Mouse (Mus musculus) neural tube, embryonic 12.5 days (tissue): Measurements from ENCODE around the gene Nos1ap. TPM values are rescaled to one million over a fixed set of nuclear protein-coding genes. Genes with fewer than 3 reads are reported as not detected.
A peak's percentile ranks its signal among the peaks of the same experiment; 100 is the strongest.

Experiments used
- ATAC-seq: fragments of 200-750 bp; cut with Nextera tagmentation; 2 replicates; pipeline ENCODE4 v1.8.0; 2017; ENCODE audit warnings: low read depth, mild to moderate bottlenecking, moderate TSS enrichment, moderate library complexity; ENCODE audit not compliant: low FRiP score
- H3K27ac ChIP-seq: fragments of 300-500 bp; sonication (generic); 2 replicates; pipeline ENCODE4 v1.5.1; 2016
- H3K27me3 ChIP-seq: fragments of 300-500 bp; sonication (generic); replicated peaks from 2 replicates; pipeline ENCODE4 v1.6.1; 2016; ENCODE audit warnings: mild to moderate bottlenecking
- H3K36me3 ChIP-seq: fragments of 300-500 bp; sonication (generic); 2 replicates; pipeline ENCODE4 v1.6.1; 2016; ENCODE audit warnings: mild to moderate bottlenecking
- H3K4me1 ChIP-seq: fragments of 300-500 bp; sonication (generic); 2 replicates; pipeline ENCODE4 v1.6.1; 2016
- H3K4me2 ChIP-seq: fragments of 300-500 bp; sonication (generic); replicated peaks from 2 replicates; pipeline ENCODE4 v1.6.1; 2016; ENCODE audit warnings: mild to moderate bottlenecking
- H3K4me3 ChIP-seq: fragments of 300-500 bp; sonication (generic); 2 replicates; pipeline ENCODE4 v1.5.1; 2016
- H3K9ac ChIP-seq: fragments of 300-500 bp; sonication (generic); 2 replicates; pipeline ENCODE4 v1.6.1; 2016; ENCODE audit warnings: mild to moderate bottlenecking
- H3K9me3 ChIP-seq: fragments of 300-500 bp; sonication (generic); 2 replicates; pipeline ENCODE4 v1.6.1; 2016; ENCODE audit warnings: mild to moderate bottlenecking
- WGBS: fragments of 180-500 bp; shearing (Covaris S2); methylation state at CpG from one replicate; pipeline ENCODE4 v1.1.7; 2016; 5-methylcytosine and 5-hydroxymethylcytosine counted together
- polyA plus RNA-seq: library from polyadenylated mRNA; unstranded; fragments of >200 nt; fragmentation: Nextera tagmentation; extraction: Ambion mirVana; gene quantifications from 2 replicates; pipeline ENCODE4 v1.2.1, GENCODE M21; 2016

Nos1ap gene
- polyA plus RNA-seq, 1 experiment from 2014 or later = 19.7 TPM

- no peak overlapping the region for H3K4me2 ChIP-seq
- no peak overlapping the region for H3K9ac ChIP-seq
- ATAC-seq = no peak
- no peak overlapping the region for H3K27ac ChIP-seq
- no peaks in the 10 kb centered on the region for H3K27me3 ChIP-seq
- WGBS = 89% methylated on average over 2 of the region's 2 CpGs
- H3K9me3 ChIP-seq = no peaks in the 10 kb centered on the region
- no peaks in the 10 kb centered on the region for H3K36me3 ChIP-seq
- H3K4me3 ChIP-seq = no peak overlapping the region
- H3K4me1 ChIP-seq = no peaks in the 10 kb centered on the region
These were observed 58.4 kb downstream of the Nos1ap start for GRCm38 (mm10) chr1:170531286-170531685.

- H3K4me1 ChIP-seq = no peaks in the 10 kb centered on the region
- no peak overlapping the region for H3K9ac ChIP-seq
- 71% methylated on average over 4 of the region's 4 CpGs for WGBS
- H3K36me3 ChIP-seq = no peaks in the 10 kb centered on the region
- no peaks in the 10 kb centered on the region for H3K27me3 ChIP-seq
- no peak overlapping the region for H3K4me2 ChIP-seq
- no peaks in the 10 kb centered on the region for H3K9me3 ChIP-seq
- no peak for ATAC-seq
- no peak overlapping the region for H3K27ac ChIP-seq
- no peak overlapping the region for H3K4me3 ChIP-seq
These were observed 59.2 kb downstream of the Nos1ap start for GRCm38 (mm10) chr1:170530456-170530855.

DNA sequence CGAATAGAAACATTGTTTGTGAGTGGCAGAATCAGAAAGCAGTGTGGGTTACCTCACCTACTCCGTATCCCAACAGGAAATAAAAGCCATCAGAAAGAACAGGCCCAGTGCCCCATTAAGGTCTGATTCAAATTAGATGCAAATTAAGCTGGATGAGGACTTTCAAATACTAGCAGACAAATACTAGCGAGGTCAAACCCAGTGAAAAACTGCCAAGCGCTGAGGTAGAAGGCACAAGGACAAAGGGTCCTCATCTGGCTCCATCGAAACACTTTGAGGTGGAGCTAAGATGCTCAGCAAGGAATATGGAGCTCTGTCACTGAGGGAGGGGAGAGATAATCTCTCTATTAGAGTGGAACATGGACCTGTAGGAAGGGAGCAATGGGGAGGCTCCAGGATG, 66.8 kb downstream of the Nos1ap start:
- no peak overlapping the region for H3K9ac ChIP-seq
- no peak overlapping the region for H3K4me3 ChIP-seq
- 0 out of 2 replicates have a peak, but pooled peaks cover 12% of the 10 kb centered on the region for H3K9me3 ChIP-seq
- no peaks in the 10 kb centered on the region for H3K27me3 ChIP-seq
- H3K4me2 ChIP-seq = no peak overlapping the region
- WGBS = 51% methylated on average over 5 of the region's 5 CpGs
- 0 out of 2 replicates have a peak, but pooled peaks cover 5% of the 10 kb centered on the region for H3K36me3 ChIP-seq
- no peak overlapping the region for H3K27ac ChIP-seq
- ATAC-seq = no peak
- peaks cover 20% of the 10 kb centered on the region for H3K4me1 ChIP-seq

GRCm38 (mm10) chr1:170521520-170522205, 68.0 kb downstream of the Nos1ap start:
- H3K27ac ChIP-seq = no peak overlapping the region

DNA sequence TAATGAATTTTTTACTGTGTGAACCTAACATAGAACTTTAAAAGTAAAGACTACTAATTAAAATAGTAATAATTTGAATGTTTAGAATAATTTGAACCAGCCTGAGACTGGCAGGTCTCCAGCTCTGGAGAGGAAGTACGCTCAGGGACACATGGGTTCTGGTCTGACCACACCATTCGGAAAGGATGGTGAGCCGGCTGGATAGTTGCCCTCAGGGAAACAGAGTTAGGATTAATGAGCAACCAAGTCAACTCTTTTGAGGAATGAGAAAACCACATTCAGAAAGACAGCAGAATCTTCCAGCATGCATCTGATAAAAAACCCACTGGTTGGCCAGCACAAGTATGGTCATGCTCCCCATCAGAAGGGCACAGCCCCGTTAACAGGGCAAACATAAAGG, 69.5 kb downstream of the Nos1ap start:
- H3K4me3 ChIP-seq = no peak overlapping the region
- H3K9me3 ChIP-seq = 0 out of 2 replicates have a peak, but pooled peaks cover 12% of the 10 kb centered on the region
- WGBS = 85% methylated on average over 4 of the region's 4 CpGs

More at GRCm38 (mm10) chr1:170521520-170522205, 68.0 kb downstream of the Nos1ap start:
- Histone ChIP-seq H3K27me3 (no peaks in the 10 kb centered on the region), H3K4me3 (no peak overlapping the region), H3K36me3 (0 out of 2 replicates have a peak, but pooled peaks cover 5% of the 10 kb centered on the region), H3K9me3 (0 out of 2 replicates have a peak, but pooled peaks cover 12% of the 10 kb centered on the region), H3K4me2 (no peak overlapping the region), H3K4me1 (peaks cover 20% of the 10 kb centered on the region), H3K9ac (no peak overlapping the region)
- peak; percentile 54 for ATAC-seq
- WGBS = 37% methylated on average over 6 of the region's 6 CpGs

DNA sequence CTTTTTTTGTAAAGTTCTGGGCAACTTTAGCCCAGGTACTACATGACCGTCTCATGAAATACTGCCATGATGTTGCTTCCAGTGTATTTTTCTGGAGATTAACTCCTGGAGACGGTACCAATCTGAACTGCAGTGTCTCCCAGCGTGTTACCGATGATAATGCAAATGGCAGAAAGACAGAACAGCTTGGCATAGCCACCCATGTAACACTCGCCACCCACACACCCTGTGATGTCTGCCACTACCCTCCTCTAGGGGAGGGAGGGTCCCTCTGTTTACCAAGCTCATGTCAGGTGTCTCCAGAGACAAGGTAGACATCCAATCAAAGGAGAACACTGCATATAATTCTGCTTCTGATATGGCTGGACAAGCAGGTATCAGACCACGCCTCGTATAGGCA, 70.0 kb downstream of the Nos1ap start:
- H3K9ac ChIP-seq = no peak overlapping the region
- WGBS = 92% methylated on average over 7 of the region's 7 CpGs
- H3K36me3 ChIP-seq = 0 out of 2 replicates have a peak, but pooled peaks cover 5% of the 10 kb centered on the region
- ATAC-seq = no peak
- H3K4me2 ChIP-seq = no peak overlapping the region
- no peak overlapping the region for H3K4me3 ChIP-seq
- no peak overlapping the region for H3K27ac ChIP-seq
- H3K9me3 ChIP-seq = 0 out of 2 replicates have a peak, but pooled peaks cover 12% of the 10 kb centered on the region
- H3K4me1 ChIP-seq = peaks cover 20% of the 10 kb centered on the region
- H3K27me3 ChIP-seq = no peaks in the 10 kb centered on the region

More for the DNA sequence above, 69.5 kb downstream of the Nos1ap start:
- Histone ChIP-seq H3K36me3 (0 out of 2 replicates have a peak, but pooled peaks cover 5% of the 10 kb centered on the region), H3K4me1 (peaks cover 20% of the 10 kb centered on the region), H3K27ac (no peak overlapping the region), H3K27me3 (no peaks in the 10 kb centered on the region), H3K9ac (no peak overlapping the region), H3K4me2 (no peak overlapping the region)
- no peak for ATAC-seq

- Histone ChIP-seq H3K9me3 (0 out of 2 replicates have a peak, but pooled peaks cover 12% of the 10 kb centered on the region), H3K4me3 (no peak overlapping the region), H3K27ac (no peak overlapping the region), H3K36me3 (0 out of 2 replicates have a peak, but pooled peaks cover 5% of the 10 kb centered on the region), H3K27me3 (no peaks in the 10 kb centered on the region), H3K4me2 (no peak overlapping the region), H3K9ac (no peak overlapping the region), H3K4me1 (peaks cover 12% of the 10 kb centered on the region)
- ATAC-seq = no peak
- 87% methylated on average over 6 of the region's 6 CpGs for WGBS
These were observed 73.5 kb downstream of the Nos1ap start for GRCm38 (mm10) chr1:170516182-170516581.

DNA sequence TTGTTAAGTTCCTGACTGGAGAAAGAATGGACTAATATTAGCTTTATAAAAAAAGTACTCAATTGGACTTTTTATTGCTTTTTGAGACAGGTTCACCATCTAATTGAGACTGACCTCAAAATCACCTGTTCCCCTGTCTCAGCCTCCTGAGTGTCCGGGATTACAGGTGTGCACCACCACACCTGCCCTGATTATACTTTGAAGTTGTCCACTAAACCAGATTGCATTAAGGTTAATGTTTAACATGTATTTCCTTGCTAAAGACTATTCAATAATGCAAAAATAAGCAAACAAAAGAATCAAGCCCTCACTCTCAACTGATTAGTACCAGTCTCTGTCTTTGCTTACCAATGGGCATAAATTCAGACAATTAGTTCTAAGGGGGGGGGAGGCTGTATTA, 74.2 kb downstream of the Nos1ap start:
- H3K4me2 ChIP-seq = no peak overlapping the region
- 0 out of 2 replicates have a peak, but pooled peaks cover 12% of the 10 kb centered on the region for H3K9me3 ChIP-seq
- 0 out of 2 replicates have a peak, but pooled peaks cover 5% of the 10 kb centered on the region for H3K36me3 ChIP-seq
- 84% methylated on average over 1 of the region's 1 CpGs for WGBS
- no peak overlapping the region for H3K4me3 ChIP-seq
- ATAC-seq = no peak
- no peaks in the 10 kb centered on the region for H3K27me3 ChIP-seq
- no peak overlapping the region for H3K9ac ChIP-seq
- no peak overlapping the region for H3K27ac ChIP-seq
- H3K4me1 ChIP-seq = peaks cover 10% of the 10 kb centered on the region

- Histone ChIP-seq H3K9ac (no peak overlapping the region), H3K27me3 (no peaks in the 10 kb centered on the region), H3K4me3 (no peak overlapping the region), H3K9me3 (0 out of 2 replicates have a peak, but pooled peaks cover 12% of the 10 kb centered on the region), H3K27ac (no peak overlapping the region), H3K4me2 (no peak overlapping the region), H3K4me1 (peaks cover 10% of the 10 kb centered on the region), H3K36me3 (0 out of 2 replicates have a peak, but pooled peaks cover 5% of the 10 kb centered on the region)
- no peak for ATAC-seq
- 49% methylated on average over 12 of the region's 12 CpGs for WGBS
These were observed 75.4 kb downstream of the Nos1ap start for GRCm38 (mm10) chr1:170514226-170514625.

DNA sequence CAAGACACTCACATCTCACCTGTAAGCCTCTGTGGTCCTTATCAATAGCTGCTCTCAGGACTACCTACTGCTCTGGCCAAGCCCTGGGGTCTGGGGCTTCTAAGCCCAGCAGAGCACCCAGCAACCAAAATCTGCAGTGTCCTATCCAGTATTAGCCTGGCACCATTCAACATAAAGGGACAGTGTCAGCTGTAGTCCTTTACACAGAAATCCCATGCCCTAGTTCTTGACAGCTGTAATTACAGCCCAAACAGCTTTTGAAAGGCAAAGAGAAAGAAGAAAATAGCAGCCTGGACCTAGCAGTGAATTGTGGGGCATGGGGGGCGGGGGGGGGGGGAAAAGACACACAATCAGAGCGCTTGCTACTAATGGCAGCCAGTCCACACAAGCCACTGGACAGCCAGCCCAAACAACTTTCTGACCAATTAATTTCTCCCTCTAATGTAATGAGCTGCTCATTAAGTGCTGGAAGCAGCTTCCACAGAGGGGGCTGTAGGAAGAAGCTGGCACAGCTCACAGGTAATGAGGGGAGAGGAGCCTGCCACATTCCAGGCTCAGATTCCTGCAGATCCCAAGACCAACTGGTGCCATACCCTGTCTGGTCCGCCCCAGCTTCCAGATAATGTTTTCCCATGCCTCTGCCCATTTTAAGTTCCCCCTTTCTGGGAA, 77.1 kb downstream of the Nos1ap start:
- peaks cover 10% of the 10 kb centered on the region for H3K4me1 ChIP-seq
- no peaks in the 10 kb centered on the region for H3K27me3 ChIP-seq
- no peak overlapping the region for H3K4me2 ChIP-seq
- H3K4me3 ChIP-seq = no peak overlapping the region
- H3K9me3 ChIP-seq = no peaks in the 10 kb centered on the region
- H3K9ac ChIP-seq = no peak overlapping the region
- H3K27ac ChIP-seq = no peak overlapping the region
- no peaks in the 10 kb centered on the region for H3K36me3 ChIP-seq
- WGBS = 56% methylated on average over 2 of the region's 3 CpGs
- ATAC-seq = peak; percentile 46; the same call in 1 of the 2 replicates

GRCm38 (mm10) chr1:170510595-170511240, 78.9 kb downstream of the Nos1ap start:
- Histone ChIP-seq H3K36me3 (no peaks in the 10 kb centered on the region), H3K9me3 (no peaks in the 10 kb centered on the region), H3K27me3 (no peaks in the 10 kb centered on the region), H3K4me2 (no peak overlapping the region), H3K9ac (no peak overlapping the region), H3K27ac (no peak overlapping the region), H3K4me3 (no peak overlapping the region), H3K4me1 (peaks cover 10% of the 10 kb centered on the region)
- ATAC-seq = no peak
- 85% methylated on average over 3 of the region's 3 CpGs for WGBS

- peaks cover 24% of the 10 kb centered on the region for H3K4me1 ChIP-seq
- ATAC-seq = no peak
- no peak overlapping the region for H3K9ac ChIP-seq
- no peak overlapping the region for H3K27ac ChIP-seq
- no peak overlapping the region for H3K4me2 ChIP-seq
- H3K27me3 ChIP-seq = no peaks in the 10 kb centered on the region
- H3K4me3 ChIP-seq = no peak overlapping the region
- H3K36me3 ChIP-seq = no peaks in the 10 kb centered on the region
- H3K9me3 ChIP-seq = no peaks in the 10 kb centered on the region
- WGBS = 71% methylated on average over 6 of the region's 6 CpGs
These were observed 83.4 kb downstream of the Nos1ap start for GRCm38 (mm10) chr1:170506309-170506708.
